Mouse (Mus musculus): ENCODE measurements around the gene Gm3625. TPM values are rescaled to one million over a fixed set of nuclear protein-coding genes. Genes with fewer than 3 reads are reported as not detected.
"Not testable (repeated sequence)": the region's sequence is repeated elsewhere in the genome, so short reads cannot be mapped to it uniquely, and the experiment has no call there.

The Gm3625 gene
- total RNA-seq, 1 experiment from 2014 or later, result not detected

DNA sequence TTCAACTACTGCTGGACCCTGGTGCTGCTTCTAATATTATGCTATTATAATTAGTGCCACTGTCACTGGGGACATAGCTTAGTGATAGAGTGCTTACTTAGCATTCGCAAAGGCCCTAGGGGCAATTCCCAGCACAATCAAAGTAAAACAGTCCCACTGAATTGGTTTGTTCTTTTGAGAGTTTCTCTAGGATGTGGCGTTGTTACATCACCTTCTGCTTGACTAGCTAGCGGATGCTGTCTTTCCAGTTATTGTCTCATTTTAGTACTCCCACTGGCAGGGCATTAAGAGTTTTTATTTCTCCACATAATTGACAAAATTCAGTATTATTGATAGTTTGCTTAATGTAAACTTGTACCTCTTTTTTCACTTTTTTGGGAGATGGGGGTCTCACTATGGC, 34.7 kb downstream of the Gm3625 start:
- no peak for ATAC-seq (replicated peaks; ENCODE audit: insufficient number of reproducible peaks, low FRiP score, low TSS enrichment, poor library complexity, severe bottlenecking)

DNA sequence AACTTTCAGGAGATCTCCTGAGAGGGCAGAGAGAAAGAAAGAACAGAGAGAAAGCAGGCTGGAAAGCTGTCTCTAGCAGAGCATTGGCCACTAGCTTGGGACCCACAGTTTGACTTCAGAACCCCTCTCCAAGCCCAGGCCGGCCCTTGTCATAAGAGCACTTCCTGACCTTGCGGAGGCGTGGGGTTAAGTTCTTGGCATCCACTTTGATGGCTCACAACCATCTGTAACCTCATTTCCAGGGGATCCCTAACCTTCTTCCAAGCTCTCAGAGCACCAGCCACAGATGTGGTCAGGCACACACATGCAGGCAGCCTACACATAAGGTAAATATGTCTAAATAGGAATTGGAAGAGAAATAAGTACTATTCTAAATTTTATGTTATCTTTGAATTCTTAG, 35.3 kb downstream of the Gm3625 start:
- ATAC-seq (replicated peaks; ENCODE audit: insufficient number of reproducible peaks, low FRiP score, low TSS enrichment, poor library complexity, severe bottlenecking), result no peak

DNA sequence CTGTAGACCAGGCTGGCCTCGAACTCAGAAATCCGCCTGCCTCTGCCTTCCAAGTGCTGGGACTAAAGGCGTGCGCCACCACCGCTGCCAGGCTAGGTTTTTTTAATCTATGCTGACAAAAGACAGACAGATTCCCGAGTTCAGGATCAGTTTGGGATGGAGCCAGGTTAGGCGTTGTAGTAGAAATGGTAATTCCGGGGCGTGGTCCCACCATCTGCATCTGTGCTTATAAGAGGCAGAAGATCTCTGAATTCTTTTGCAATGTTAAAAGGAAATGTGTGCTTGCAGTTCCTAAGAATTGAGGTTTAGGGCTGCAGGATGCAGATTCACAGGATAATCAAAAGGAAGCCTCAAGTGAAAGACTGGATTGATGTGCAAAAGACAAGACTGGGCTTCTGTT, 35.8 kb downstream of the Gm3625 start:
- ATAC-seq (replicated peaks; ENCODE audit: insufficient number of reproducible peaks, low FRiP score, low TSS enrichment, poor library complexity, severe bottlenecking), result no peak

DNA sequence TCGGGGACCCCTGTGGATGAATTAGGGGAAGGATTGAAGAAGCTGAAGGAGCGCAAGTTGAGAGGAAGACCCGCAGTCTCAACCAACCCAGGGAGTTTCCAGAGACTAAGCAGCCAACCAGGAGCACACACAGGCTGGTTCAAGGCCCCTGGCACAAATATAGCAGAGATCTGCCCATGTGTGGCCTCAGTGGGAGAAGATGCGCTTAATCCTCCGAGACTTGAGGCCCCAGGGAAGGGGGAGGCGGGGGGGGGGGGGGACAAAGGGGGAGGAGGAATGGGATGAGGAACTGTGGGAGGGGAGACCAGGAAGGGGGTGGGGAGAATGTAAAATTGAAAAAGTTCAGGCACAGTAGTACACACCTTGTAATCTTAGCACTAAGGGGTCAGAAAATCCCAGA, 37.3 kb downstream of the Gm3625 start:
- no peak for ATAC-seq (replicated peaks; ENCODE audit: insufficient number of reproducible peaks, low FRiP score, low TSS enrichment, poor library complexity, severe bottlenecking)

DNA sequence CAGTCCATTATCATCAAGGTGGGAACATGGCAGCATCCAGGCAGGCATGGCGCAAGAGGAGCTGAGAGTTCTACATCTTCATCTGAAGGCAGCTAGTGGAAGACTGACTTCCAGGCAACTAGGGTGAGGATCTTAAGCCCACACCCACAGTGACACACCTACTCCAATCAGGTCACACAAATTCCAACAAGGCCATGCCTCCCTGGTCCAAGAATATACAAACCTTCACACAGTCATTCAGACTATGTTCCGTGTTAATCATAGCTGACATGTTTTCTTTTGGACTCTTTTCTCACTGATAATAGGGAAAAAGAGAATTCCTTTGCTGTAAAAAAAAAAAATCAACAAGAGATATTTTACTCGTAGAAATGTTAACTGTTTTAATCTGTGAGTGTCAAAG, 39.0 kb downstream of the Gm3625 start:
- not testable (repeated sequence) for ATAC-seq (replicated peaks; ENCODE audit: insufficient number of reproducible peaks, low FRiP score, low TSS enrichment, poor library complexity, severe bottlenecking)

DNA sequence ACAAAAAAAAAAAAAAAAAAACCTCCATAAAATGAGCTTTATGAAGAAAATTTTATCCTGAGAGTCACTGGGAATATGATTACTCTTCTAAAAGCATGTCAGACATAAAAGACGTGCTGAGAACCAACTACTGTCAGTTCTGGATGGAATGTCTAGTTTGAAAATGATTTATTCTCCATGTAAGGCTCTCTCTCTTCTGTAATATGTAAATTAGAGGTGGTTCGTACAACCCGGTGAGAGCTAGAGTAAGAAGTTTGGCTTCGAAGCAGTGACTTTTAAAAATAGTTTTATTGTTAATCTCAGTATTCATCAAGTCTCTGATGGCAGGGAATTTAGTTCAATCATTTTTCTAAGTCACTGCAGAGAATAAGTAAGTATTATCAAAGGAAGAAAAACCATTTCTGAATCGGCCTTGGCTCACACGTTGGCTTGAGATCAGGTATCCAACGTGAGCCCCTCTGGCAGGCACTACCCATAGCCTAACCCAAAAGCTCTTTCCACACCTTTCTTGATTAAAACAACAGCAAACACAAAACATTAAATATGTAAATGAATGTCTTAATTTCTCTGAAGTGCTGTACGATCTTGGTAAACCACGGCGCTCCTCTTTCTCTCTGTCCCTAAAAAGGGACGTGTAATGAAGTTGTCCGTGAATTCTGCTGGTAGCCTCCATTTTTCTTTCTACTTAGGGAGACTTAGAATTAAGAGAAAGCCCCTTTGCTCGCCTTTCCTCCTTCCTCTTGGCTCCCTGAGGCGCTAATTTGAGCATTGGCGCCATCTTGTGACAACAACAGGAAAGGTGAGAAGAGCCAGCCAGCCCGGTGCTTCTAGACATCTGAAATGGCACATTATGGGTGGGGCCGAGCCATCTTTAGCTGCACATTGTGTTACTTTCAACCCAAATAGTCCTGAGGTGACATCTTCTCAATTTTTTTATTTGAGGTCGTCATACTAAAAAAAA, 44.4 kb downstream of the Gm3625 start:
- peak; percentile 86 for ATAC-seq (replicated peaks; ENCODE audit: insufficient number of reproducible peaks, low FRiP score, low TSS enrichment, poor library complexity, severe bottlenecking)

DNA sequence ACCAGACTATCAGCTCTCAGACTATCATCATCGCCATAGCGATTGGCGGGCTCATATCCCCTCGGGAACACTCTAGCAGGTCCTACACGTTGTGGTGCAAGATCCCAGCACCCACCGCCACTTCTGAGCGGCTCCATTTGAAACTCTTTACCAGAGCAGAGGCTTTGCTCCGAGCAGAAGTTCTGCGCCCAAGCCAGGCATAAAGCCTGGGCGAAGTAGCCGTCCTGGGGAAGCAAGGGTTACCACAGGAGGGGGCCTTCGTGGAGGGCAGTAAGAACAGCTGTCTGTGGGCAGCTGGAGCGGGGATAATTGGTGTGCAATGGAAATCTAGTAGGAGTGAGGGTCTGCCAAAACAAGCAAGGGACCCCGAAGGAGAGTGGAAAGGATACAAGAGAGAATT, 45.2 kb downstream of the Gm3625 start:
- no peak for ATAC-seq (replicated peaks; ENCODE audit: insufficient number of reproducible peaks, low FRiP score, low TSS enrichment, poor library complexity, severe bottlenecking)

DNA sequence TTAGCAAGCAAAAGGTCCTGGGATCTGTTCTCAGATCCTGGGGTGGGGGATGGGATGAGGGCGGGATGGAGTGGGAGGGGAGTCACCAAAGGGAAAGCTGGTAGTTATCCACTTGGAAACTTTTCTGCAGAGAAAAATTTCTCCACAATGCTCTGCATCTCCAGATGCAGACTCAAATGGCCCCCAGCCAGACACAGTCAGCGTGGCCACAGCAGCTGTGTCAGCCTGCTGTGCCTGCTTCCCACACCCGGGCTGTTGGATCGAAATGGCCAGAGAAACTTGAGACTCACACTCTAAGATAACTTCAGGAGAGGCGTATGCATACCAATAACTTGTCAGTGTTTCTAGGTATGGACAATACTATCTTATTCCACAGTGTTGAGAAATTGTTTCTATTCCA, 46.2 kb downstream of the Gm3625 start:
- no peak for ATAC-seq (replicated peaks; ENCODE audit: insufficient number of reproducible peaks, low FRiP score, low TSS enrichment, poor library complexity, severe bottlenecking)

DNA sequence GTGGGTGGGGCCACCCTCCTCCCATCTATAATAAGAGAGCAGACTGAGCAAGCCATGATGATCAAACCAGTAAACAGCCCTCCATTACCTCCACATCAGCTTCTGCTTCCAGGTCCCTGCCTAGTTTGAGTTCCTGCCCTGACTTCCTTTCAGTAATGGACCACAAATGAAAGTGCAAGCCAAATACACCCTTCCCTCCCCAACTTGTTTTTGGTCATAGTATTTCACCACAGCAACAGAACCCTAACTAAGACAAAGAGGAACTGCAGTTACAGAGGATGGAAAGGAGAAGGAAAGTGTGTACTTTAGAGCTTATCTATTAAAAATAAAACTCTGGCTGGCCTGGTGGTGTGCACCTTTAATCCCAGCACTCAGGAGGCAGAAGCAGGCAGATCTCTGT, 47.3 kb downstream of the Gm3625 start:
- peak; percentile 87 for ATAC-seq (replicated peaks; ENCODE audit: insufficient number of reproducible peaks, low FRiP score, low TSS enrichment, poor library complexity, severe bottlenecking)

DNA sequence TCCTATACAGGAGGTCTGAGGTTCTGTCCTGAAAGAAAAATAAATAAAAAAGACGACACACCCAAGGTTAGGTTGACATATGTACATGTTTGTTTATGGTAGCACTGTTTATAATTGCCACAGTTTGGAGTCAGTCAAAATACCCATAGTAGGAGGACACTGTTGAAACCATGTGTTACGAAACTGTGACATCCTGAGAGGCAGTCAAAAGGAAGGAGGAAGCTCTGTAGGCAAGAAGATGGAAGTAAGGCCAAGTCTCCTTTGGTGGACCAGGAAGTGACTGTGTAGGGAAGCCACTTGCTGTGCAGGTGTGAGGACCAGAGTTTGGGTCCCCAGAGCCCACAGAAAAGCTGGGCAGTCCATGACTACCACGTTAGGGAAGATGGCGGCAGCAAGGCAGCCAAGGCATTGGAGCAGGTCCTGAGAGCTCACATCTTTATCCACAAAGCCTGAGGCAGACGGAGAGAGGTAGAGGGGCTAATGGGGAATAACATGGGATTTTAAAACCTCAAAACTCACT, 48.3 kb downstream of the Gm3625 start:
- ATAC-seq (replicated peaks; ENCODE audit: insufficient number of reproducible peaks, low FRiP score, low TSS enrichment, poor library complexity, severe bottlenecking), result peak; percentile 82

Other genes starting within 250 kb of the Gm3625 start
- 36.9 to 81.2 TPM (median 70.4 TPM) in 3 replicates for gene Ncoa1, start 115.7 kb downstream of the Gm3625 start, total RNA-seq (2017)
- 212 to 304 TPM (median 230 TPM) in 3 replicates for gene Itsn2, start 289 bp downstream of the Gm3625 start, total RNA-seq (2017)
- gene Fam228a, start 145.5 kb upstream of the Gm3625 start, total RNA-seq (2017), result 0.85 TPM in 1 of 3 replicates, not detected in the others
- not detected in 3 replicates for gene Pfn4, start 176.1 kb upstream of the Gm3625 start, total RNA-seq (2017)
- 0.29 to 0.57 TPM in 2 of 3 replicates, not detected in the other for gene Fam228b, start 176.3 kb upstream of the Gm3625 start, total RNA-seq (2017)
- gene Sf3b6, start 224.6 kb upstream of the Gm3625 start, total RNA-seq (2017), result 118 to 202 TPM (median 184 TPM) in 3 replicates
- 9.4 to 30.7 TPM (median 11.2 TPM) in 3 replicates for gene Fkbp1b, start 248.7 kb upstream of the Gm3625 start, total RNA-seq (2017)

All from monocyte, adult 5-6 weeks (primary cell).